Mouse (Mus musculus) olfactory bulb, adult 2 months (tissue): Measurements from ENCODE around the gene Tbx15.

Source experiments
- CTCF ChIP-seq: fragments of 200-500 bp; IDR thresholded peaks from 2 replicates; pipeline ENCODE4 v1.5.1; 2012; ENCODE audit warnings: low read depth, mild to moderate bottlenecking, low read length, moderate library complexity; ENCODE audit not compliant: insufficient read depth
- POLR2A ChIP-seq: fragments of 200-500 bp; IDR thresholded peaks from 2 replicates; pipeline ENCODE4 v1.6.1; 2012; ENCODE audit warnings: mild to moderate bottlenecking, low read depth, low read length, moderate library complexity; ENCODE audit not compliant: insufficient read depth

DNA sequence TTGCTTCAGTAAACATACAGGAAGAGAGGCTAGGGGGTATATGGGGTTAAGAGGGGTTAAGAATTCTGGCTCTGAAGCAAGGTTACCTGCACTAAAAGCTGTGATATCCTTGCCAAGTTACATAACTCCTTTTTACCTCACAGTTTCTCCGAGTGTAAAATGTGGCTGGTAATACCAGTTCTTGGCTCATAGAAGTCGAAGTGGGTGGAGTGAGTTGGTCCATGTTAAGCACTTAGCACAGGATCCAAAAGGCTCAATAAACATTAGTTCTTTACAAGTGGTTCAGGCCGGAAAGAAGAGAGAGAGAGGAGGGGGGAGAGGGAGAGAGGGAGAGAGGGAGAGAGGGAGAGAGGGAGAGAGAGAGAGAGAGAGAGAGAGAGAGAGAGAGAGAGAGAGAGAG, 5.2 kb downstream of the Tbx15 start:
- TF ChIP-seq POLR2A (no peak), CTCF (no peak)
